Mouse (Mus musculus) lung, adult 10 weeks (tissue): Measurements from ENCODE around the gene Olfr657. TPM values are rescaled to one million over a fixed set of nuclear protein-coding genes. Genes with fewer than 3 reads are reported as not detected.

Experiments used
- polyA plus RNA-seq: library from polyadenylated mRNA; stranded (reverse); fragments of 350-450 nt; fragmentation: Illumina TruSeq; extraction: RNeasy Lipid Tissue Mini Kit (QIAGEN cat#74804); gene quantifications from one replicate; pipeline ENCODE4 v1.2.3, GENCODE M21; 2014; ENCODE audit warnings: low read depth, low replicate concordance; ENCODE audit not compliant: insufficient read depth

Olfr657 gene
- polyA plus RNA-seq, result not detected

DNA sequence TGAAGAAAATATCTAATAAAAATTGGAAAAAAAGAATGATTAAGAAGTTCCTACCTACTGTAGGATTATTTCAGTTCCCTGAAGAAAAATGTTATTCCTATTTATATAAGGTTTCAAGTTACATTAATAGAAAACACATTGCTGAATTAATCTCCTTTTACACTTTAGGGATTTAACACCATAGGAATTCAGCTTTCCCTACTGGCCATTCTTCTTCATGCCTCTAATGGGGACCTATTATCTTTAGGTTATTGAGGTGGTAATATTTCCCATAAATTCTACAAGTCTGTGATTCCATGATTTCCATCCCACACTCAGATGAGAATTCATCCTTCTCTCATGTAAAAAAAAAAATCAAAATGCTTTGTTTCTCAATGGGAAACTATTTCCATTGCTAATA lies at the start of gene Olfr657:
Olfr657 (plus strand) TSS at position 301 of the 400 bp plus-strand sequence.

DNA sequence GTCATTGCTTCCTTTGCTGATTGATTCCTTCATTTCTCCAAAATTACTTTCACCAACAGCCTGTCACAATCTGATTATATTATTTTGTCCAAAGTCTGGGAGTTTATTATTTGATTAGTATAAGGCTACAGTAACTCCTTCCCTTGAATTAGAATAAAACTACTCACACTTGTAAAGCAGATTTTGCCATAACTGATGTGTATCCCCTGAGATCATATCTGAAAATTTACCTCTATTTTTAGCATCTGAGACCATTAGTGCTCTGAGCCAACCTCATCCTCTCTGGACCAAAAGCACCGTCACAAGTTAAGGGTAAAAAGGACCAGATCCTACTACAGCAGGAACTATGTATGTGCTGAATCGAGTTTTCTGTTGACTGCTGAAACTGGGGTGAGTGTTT lies 47.6 kb upstream of the Olfr657 start, which contains the start of gene Olfr653:
Olfr653 (plus strand) TSS at position 301 of the 400 bp plus-strand sequence.

GRCm38 (mm10) chr7:104586725-104587124 lies 37.9 kb upstream of the Olfr657 start, which contains the start of gene Olfr654:
TSS of gene Olfr654 (plus strand) at chr7:104587025.

GRCm38 (mm10) chr7:104601679-104602078 lies 22.9 kb upstream of the Olfr657 start, which contains the start of gene Olfr655:
TSS of gene Olfr655 (minus strand) at chr7:104601779.

GRCm38 (mm10) chr7:104613655-104614054 lies 10.9 kb upstream of the Olfr657 start, which contains the start of gene Olfr656:
TSS of gene Olfr656 (plus strand) at chr7:104613955.

DNA sequence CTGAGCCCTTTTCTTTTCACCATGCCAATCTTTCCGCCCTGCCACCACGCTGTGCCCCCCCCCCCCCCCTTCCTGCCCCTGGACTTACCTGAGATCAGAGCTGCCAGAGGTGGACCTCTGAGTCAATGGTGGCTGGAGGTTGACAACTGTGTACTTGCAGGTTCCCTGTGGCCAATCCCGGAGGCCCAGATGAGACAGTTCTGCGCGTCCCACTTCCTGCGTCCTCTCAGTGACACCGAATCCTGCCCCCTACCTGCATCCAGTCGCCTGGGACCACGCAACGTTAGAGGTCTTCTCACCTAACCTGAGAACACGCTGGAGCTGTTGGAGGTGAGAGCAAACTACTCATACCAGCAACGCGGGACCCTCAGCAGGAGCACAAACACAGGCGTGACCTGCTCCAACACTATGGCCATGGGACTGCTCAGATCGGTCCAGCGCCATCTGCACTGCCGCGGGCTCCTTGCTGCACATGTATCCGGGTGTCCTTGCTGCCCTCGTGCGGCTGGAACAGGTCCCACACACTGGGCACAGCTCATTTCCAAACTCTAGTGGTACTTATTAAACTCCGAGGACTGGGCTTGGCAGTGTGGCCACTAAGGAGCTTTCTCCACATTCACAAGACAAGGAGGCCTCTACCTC lies 22.4 kb downstream of the Olfr657 start, which contains the start of gene Olfr658:
Olfr658 (minus strand) TSS at position 465 of the 642 bp plus-strand sequence.

GRCm38 (mm10) chr7:104666453-104666852 lies 41.9 kb downstream of the Olfr657 start, which contains the start of gene Olfr659:
TSS of gene Olfr659 (plus strand) at chr7:104666753.

DNA sequence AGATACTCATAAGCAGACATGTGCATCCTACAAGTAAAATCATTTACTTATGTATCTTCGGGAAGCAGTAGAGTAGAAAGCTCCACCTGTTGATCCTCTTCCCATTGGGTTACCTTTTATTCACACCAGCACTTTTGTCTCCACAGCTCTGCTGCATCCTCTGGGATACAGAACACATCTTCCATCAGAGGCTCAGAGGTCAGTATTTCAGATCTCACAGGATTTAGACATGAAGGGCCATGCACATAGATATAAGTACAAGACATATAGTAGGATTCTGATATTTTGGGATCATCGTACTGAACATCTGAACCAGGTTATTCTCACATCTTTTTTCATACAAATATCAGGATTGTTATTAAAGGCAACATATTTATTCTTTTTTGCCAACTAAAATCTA lies 61.6 kb downstream of the Olfr657 start, which contains the start of gene Olfr661:
Olfr661 (plus strand) TSS at position 301 of the 400 bp plus-strand sequence.

Other genes starting within 250 kb of the Olfr657 start
- 0.22 TPM for gene Trim30c, start 224.0 kb upstream of the Olfr657 start, polyA plus RNA-seq
- gene Trim30a, start 159.6 kb upstream of the Olfr657 start, polyA plus RNA-seq, result 11.2 TPM
- 6.3 TPM for gene Trim30d, start 116.9 kb upstream of the Olfr657 start, polyA plus RNA-seq
- gene Olfr651, start 74.7 kb upstream of the Olfr657 start, polyA plus RNA-seq, result not detected
- gene Olfr652, start 63.9 kb upstream of the Olfr657 start, polyA plus RNA-seq, result not detected
- not detected for gene Olfr653, start 47.5 kb upstream of the Olfr657 start, polyA plus RNA-seq
- gene Olfr654, start 37.8 kb upstream of the Olfr657 start, polyA plus RNA-seq, result not detected
- gene Olfr655, start 23.0 kb upstream of the Olfr657 start, polyA plus RNA-seq, result not detected
- gene Olfr656, start 10.8 kb upstream of the Olfr657 start, polyA plus RNA-seq, result not detected
- not detected for gene Olfr658, start 22.5 kb downstream of the Olfr657 start, polyA plus RNA-seq
- not detected for gene Olfr659, start 42.0 kb downstream of the Olfr657 start, polyA plus RNA-seq
- not detected for gene Olfr661, start 61.7 kb downstream of the Olfr657 start, polyA plus RNA-seq
- gene Usp17le, start 152.7 kb downstream of the Olfr657 start, polyA plus RNA-seq, result not detected
- not detected for gene Usp17lb, start 217.8 kb downstream of the Olfr657 start, polyA plus RNA-seq
- gene Usp17la, start 232.2 kb downstream of the Olfr657 start, polyA plus RNA-seq, result not detected